Mouse (Mus musculus): ENCODE measurements around the gene Srprb. TPM values are rescaled to one million over a fixed set of nuclear protein-coding genes. Genes with fewer than 3 reads are reported as not detected.

The Srprb gene
- total RNA-seq (2021) = 10 to 100 TPM; 20.8 to 22.5 TPM
- long read RNA-seq, experiment 1, transcript Srprb-201 (7 exons, 3,064 nt) = major isoform, 32 of 37 reads
- long read RNA-seq, experiment 1, partial matches to known transcripts = 0 of 37 reads
- long read RNA-seq, experiment 1, other reads (novel, unspliced or antisense) = 5 of 37 reads
- long read RNA-seq, experiment 2, transcript Srprb-201 (7 exons, 3,064 nt) = major isoform, 18 of 25 reads
- long read RNA-seq, experiment 2, partial matches to known transcripts = 0 of 25 reads
- long read RNA-seq, experiment 2, other reads (novel, unspliced or antisense) = 7 of 25 reads

GRCm38 (mm10) chr9:103201561-103202260, at the start of gene Srprb:
Srprb (minus strand) TSS chr9:103202137.
- DNase-seq (ENCODE audit: low spot score in 2 of 2) = peak; percentile 94 to 95

DNA sequence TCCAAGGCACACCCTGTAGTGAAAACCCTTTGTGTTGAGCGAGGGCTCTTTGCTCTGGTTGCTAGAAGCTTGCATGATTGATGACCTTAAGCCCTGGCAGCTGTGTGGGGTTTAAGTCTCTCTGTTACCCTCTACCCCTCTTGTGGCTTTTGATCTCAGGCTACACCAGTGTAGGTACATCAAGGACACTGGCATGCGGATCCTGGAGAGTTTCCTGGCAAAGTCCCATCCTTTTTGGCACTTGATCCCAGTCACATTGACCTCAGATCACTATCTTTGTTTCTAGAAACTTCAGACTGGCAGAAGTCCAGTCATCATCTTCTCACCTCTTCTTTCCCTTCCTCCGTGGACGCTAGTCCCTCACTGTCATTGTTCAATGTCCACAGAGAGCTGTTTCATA, 46.7 kb upstream of the Srprb start:
- DNase-seq (ENCODE audit: low spot score in 2 of 2) = no peak

- no peak for DNase-seq (ENCODE audit: low spot score in 2 of 2)
Measured at GRCm38 (mm10) chr9:103246526-103247168, 44.7 kb upstream of the Srprb start.

GRCm38 (mm10) chr9:103243640-103244039, 41.7 kb upstream of the Srprb start:
- no peak for DNase-seq (ENCODE audit: low spot score in 2 of 2)

DNA sequence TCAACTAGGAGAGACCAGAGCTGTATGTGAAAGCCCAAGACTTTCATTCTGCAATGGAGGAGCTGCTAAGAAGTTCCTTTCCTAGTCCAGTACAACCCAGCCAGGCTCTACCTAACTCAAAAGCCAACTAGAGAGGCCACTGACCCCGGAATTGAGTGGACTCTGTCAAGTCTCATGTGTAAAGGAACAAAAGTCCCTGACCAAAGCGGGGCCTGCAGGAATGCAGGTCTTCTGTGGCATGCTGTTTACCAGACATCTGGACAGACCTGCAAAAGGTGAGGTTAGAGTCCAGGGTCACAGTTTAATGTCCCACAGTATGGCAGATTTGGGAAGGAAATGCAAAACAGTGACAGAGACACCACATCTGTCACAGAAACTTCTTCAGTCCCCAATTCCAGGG, 39.3 kb upstream of the Srprb start:
- DNase-seq (ENCODE audit: low spot score in 2 of 2) = no peak

GRCm38 (mm10) chr9:103239471-103239870, 37.5 kb upstream of the Srprb start:
- DNase-seq (ENCODE audit: low spot score in 2 of 2) = no peak

GRCm38 (mm10) chr9:103234565-103235165, 32.7 kb upstream of the Srprb start:
- DNase-seq (ENCODE audit: low spot score in 2 of 2) = peak in 1 of 2 experiments; percentile 15

DNA sequence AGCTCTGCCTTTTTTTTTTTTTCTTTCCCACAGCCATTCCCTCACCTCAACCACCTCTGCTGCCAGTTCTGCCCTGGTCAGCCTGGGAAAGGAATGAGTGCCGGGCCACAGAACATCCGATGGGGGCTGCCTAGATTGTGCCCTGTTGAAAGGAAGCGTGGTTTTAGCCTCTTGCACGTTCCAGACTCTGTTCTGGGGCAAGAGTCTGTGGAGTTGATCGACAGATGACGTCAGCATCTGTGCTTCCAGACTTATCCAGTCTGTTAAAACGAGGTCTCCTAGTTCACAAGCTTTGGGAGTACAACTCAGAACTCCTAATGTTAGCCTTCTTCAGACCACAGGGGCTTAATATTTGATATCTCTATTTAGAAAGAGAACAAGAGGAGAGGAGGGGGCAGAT, 32.1 kb upstream of the Srprb start:
- DNase-seq (ENCODE audit: low spot score in 2 of 2) = no peak

DNA sequence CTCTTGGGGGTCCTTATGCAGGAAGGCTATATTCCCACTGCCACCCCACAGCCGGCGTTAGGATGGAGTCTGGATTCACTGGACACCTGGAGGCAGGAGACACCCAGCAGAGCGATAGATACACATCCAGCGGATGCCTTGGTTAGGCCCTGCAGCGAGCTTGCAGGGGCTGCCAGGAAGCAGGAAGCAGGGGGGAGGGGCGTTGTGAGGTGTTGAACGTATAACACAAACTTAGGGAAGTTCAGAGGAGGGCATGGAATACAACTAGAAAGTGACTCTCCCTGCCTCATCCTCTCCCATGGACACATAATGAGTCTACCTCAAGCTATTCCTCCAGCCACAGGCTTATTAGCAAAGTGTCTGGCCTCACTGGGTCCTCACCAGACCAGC, 31.1 kb upstream of the Srprb start:
- no peak for DNase-seq (ENCODE audit: low spot score in 2 of 2)

DNA sequence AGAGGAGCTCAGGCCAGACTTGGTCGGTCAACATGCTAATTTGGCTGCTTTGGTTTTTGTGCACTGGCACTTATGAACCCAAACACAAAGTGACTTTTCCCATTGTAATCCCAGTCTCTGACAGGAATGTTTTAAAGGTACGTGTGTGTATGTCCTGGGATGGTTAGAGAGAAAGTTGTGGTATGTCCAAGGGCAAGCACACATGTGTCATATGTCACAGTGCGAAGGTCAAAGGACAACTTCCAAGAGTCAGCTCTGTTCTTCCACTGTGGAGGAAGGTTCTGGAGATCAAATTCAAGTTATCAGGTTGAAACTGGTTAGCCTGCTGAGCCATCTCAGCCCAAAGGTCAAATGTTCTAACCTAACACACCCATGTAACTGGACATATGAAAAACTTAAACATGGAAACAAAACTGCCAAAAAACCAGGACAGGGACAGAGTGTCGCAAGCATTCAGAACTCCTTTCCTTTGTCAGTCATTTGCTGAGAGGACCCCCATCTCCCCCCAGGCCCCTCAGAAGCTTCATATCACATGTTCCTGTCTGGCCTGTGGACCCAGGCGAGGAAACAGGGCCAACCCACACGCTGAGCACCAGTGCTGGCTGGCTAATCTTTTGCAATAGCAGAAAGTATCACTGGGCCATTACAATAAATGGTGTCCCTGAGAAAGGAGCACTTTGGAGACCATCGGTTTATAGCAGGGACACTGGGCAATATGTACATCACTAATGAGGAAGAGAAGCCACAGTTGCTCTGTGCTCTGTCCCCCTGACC, 30.5 kb upstream of the Srprb start:
- DNase-seq (ENCODE audit: low spot score in 2 of 2) = no peak

- DNase-seq (ENCODE audit: low spot score in 2 of 2) = peak; percentile 29 to 42
Measured at GRCm38 (mm10) chr9:103230151-103230951, 28.4 kb upstream of the Srprb start, which contains the start of the genes Gm20425 and Trf. Gm20425 (minus strand) TSS chr9:103230307. Trf (minus strand) TSS chr9:103230444.

- DNase-seq (ENCODE audit: low spot score in 2 of 2) = no peak
Measured at GRCm38 (mm10) chr9:103229037-103229867, 27.3 kb upstream of the Srprb start.

- DNase-seq (ENCODE audit: low spot score in 2 of 2) = no peak
Measured at GRCm38 (mm10) chr9:103228370-103229003, 26.6 kb upstream of the Srprb start.

GRCm38 (mm10) chr9:103227760-103228159, 25.8 kb upstream of the Srprb start:
- DNase-seq (ENCODE audit: low spot score in 2 of 2) = no peak

DNA sequence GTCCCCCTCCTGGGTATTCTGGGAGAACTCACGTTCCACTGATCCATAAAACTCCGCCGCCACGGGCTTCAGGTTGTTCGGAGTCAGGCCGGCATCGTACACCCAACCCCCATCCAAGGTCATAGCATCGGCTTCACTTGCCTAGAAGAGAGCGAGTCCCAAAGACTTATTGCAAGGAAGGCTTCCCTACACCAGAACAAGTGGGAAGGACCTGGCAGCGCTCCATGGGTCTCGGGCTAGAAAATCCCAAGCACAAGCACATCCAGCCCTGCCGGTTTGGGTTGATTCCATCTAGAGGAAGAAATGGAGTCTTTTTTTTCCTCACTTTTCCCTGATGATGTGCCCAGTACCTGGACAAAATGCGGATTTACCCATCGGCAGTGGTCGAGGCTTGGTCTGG, 24.9 kb upstream of the Srprb start:
- DNase-seq (ENCODE audit: low spot score in 2 of 2) = no peak

DNA sequence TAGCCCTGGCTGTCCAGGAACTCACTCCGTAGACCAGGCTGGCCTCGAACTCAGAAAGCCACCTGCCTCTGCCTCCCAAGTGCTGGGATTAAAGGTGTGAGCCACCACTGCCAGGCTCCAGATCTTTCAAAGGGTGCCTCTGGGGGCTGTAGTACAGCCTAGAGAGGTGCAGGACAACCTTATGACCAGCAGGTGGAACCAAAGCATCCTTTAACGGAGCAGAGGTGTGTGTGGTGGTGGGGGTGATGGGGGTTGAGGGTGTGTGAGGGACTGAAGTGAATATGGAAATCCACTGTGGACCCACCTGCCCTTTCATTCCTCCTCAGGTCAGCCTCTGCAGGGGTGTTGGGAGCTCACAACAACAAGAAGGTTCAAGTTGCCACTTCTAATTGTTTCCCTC, 23.5 kb upstream of the Srprb start:
- DNase-seq (ENCODE audit: low spot score in 2 of 2) = no peak

GRCm38 (mm10) chr9:103224721-103225120, 22.8 kb upstream of the Srprb start:
- no peak for DNase-seq (ENCODE audit: low spot score in 2 of 2)

DNA sequence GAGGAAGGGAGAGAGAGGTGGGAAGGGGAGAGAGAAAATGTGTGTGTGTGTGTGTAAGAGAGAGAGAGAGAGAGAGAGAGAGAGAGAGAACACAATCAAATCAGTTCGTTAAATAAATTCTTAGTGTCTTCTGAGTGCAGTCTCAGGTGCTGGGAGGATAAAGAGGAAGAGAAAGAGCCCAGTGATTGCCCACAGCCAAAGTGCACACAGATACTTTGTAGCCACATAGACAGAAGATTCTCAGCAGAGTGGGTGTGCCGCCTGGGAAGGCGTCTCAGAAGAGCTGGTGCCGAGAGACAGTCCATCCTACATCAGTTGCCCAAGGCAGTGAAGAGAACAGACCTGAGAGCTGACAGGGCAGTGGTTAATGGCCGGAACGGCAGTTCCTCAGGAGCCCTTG, 12.3 kb upstream of the Srprb start:
- no peak for DNase-seq (ENCODE audit: low spot score in 2 of 2)

- DNase-seq (ENCODE audit: low spot score in 2 of 2) = no peak
Measured at GRCm38 (mm10) chr9:103213631-103214030, 11.7 kb upstream of the Srprb start.

Measured in left cerebral cortex, adult 18-20 months (tissue).